ENCODE assay signal across 8 mouse cellular contexts in the genomic region with DNA sequence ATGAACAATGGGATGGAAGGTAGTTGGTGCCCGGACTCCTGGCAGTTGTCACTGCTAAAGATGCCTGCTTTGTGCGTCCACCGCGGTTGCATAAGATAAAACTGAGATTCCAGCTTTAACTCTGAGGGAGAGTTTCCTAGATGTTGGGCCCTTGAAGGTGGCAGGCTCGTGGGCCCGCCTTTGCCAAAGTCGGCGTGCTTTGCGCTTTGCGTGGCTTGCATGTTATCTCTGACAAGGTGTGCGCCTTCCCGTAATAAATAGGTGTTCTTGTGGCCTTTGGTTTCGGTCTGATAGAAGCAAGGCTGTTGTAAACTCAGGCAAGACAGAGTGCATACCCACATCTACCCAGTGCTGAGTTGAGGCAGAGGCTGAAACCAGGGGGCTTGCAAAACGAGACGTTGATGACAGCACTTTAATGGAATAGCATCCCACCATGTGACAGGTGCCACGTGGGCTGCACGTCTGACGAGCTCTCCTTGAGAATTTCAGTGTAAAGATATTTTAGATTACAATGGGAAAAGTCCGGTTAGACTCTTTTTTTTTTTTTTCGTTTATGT. TPM values are rescaled to one million over a fixed set of nuclear protein-coding genes. Genes with fewer than 3 reads are reported as not detected.
DNase-seq lines count a peak whose midpoint lies in the region; ATAC-seq and TF ChIP-seq lines count a peak whose summit lies in the region.

No protein-coding gene starts in this region.

- intact Hi-C loops in left cerebral cortex, postnatal 25 days (cut with DNase I), result loop anchor here (2.0 kb wide), 1 partner anchor 87 kb away; no protein-coding TSS in a partner anchor

- peak overlapping the region; percentile 76 for H3K27ac ChIP-seq in embryonic facial prominence, embryonic 10.5 days (replicated peaks)
- H3K27ac ChIP-seq in hindbrain, postnatal 0 days, result peak overlapping the region; percentile 78
- H3K27ac ChIP-seq in neural tube, embryonic 13.5 days (replicated peaks), result no peak overlapping the region

- H3K36me3 ChIP-seq in embryonic facial prominence, embryonic 10.5 days (replicated peaks), result peaks cover 5% of the 10 kb centered on the region; the same call in 1 of the 2 replicates
- no peaks in the 10 kb centered on the region for H3K36me3 ChIP-seq in hindbrain, postnatal 0 days (ENCODE audit: insufficient read depth, low read length)
- no peaks in the 10 kb centered on the region for H3K36me3 ChIP-seq in neural tube, embryonic 13.5 days

- H3K9me3 ChIP-seq in embryonic facial prominence, embryonic 10.5 days, result no peaks in the 10 kb centered on the region
- no peaks in the 10 kb centered on the region for H3K9me3 ChIP-seq in hindbrain, postnatal 0 days (ENCODE audit: low read length)
- no peaks in the 10 kb centered on the region for H3K9me3 ChIP-seq in neural tube, embryonic 13.5 days

- peak overlapping the region; percentile 79 for H3K4me2 ChIP-seq in hindbrain, postnatal 0 days (ENCODE audit: low read depth, low read length)
- H3K4me2 ChIP-seq in neural tube, embryonic 13.5 days, result peak overlapping the region; percentile 82

- H3K27me3 ChIP-seq in embryonic facial prominence, embryonic 10.5 days (replicated peaks; ENCODE audit: low read depth, poor library complexity, severe bottlenecking), result peaks cover 50% of the 10 kb centered on the region
- H3K27me3 ChIP-seq in hindbrain, postnatal 0 days (ENCODE audit: insufficient read depth, low read length), result no peaks in the 10 kb centered on the region
- peaks cover 18% of the 10 kb centered on the region; the same call in 1 of the 2 replicates for H3K27me3 ChIP-seq in neural tube, embryonic 13.5 days

- peak overlapping the region; percentile 57 for H3K9ac ChIP-seq in hindbrain, postnatal 0 days (replicated peaks; ENCODE audit: low read length)
- H3K9ac ChIP-seq in neural tube, embryonic 13.5 days, result peak overlapping the region; percentile 68

- H3K4me1 ChIP-seq in embryonic facial prominence, embryonic 10.5 days, result peaks cover 29% of the 10 kb centered on the region
- 0 out of 2 replicates have a peak, but pooled peaks cover 9% of the 10 kb centered on the region for H3K4me1 ChIP-seq in hindbrain, postnatal 0 days (ENCODE audit: insufficient read depth, low read length)
- H3K4me1 ChIP-seq in neural tube, embryonic 13.5 days (replicated peaks), result peaks cover 34% of the 10 kb centered on the region

- WGBS in embryonic facial prominence, embryonic 10.5 days, result 7% methylated on average over 20 of the region's 20 CpGs
- 6% methylated on average over 20 of the region's 20 CpGs for WGBS in hindbrain, postnatal 0 days
- 4% methylated on average over 20 of the region's 20 CpGs for WGBS in neural tube, embryonic 13.5 days

- peak; percentile 41 to 44 for DNase-seq in left cerebral cortex, postnatal 25 days (ENCODE audit: low spot score in 2 of 2)
- DNase-seq in left cerebral cortex, adult 8-10 months (ENCODE audit: low spot score in 2 of 2), result no peak
- DNase-seq in embryonic facial prominence, embryonic 10.5 days (ENCODE audit: low spot score), result peak; percentile 38
- peak; percentile 60 for DNase-seq in hindbrain, postnatal 0 days (ENCODE audit: low spot score)
- no peak for DNase-seq in thymus, postnatal 14 days
- no peak for DNase-seq in cerebellum, adult 8-10 months

- TF ChIP-seq CTCF in hindbrain, postnatal 0 days (IDR thresholded peaks at IDR 0.05; ENCODE audit: low read depth), result no peak

- peak overlapping the region; percentile 66 for H3K4me3 ChIP-seq in embryonic facial prominence, embryonic 10.5 days
- peak overlapping the region; percentile 47 for H3K4me3 ChIP-seq in hindbrain, postnatal 0 days (ENCODE audit: low read length)
- H3K4me3 ChIP-seq in neural tube, embryonic 13.5 days, result peak overlapping the region; percentile 62

- peak; percentile 50 for ATAC-seq in hindbrain, postnatal 0 days
- peak; percentile 60; the same call in 1 of the 2 replicates for ATAC-seq in neural tube, embryonic 13.5 days (ENCODE audit: low read depth)
- ATAC-seq in inflammation-experienced regulatory T-cells, adult 6 months, result no peak

RNA-seq across cellular contexts. Expression of a gene that starts 0.7 kb away (rescaled TPM):
- 10 to 100 TPM; 42.7 to 45.5 TPM for total RNA-seq in left cerebral cortex, postnatal 25 days (2021)
- 10 to 100 TPM; 47.6 to 60.8 (median 53.0) TPM for total RNA-seq in left cerebral cortex, adult 8-10 months (2022)
- polyA plus RNA-seq in embryonic facial prominence, embryonic 10.5 days (2016; fragmentation: Nextera tagmentation; extraction: Ambion mirVana), result 12.1 and 12.8 TPM in 2 replicates
- 12.0 and 16.1 TPM in 2 replicates for total RNA-seq in hindbrain, postnatal 0 days (2014; rRNA removed)
- polyA plus RNA-seq in hindbrain, postnatal 0 days (2015; fragmentation: Nextera tagmentation; extraction: Ambion mirVana), result 15.2 and 18.9 TPM in 2 replicates
- 4.4 and 4.5 TPM in 2 replicates for polyA plus RNA-seq in neural tube, embryonic 13.5 days (2015; fragmentation: Nextera tagmentation; extraction: Ambion mirVana)
- under 1 TPM in 1 of 3 experiments, not detected in 2; 0.43 TPM for polyA plus RNA-seq in inflammation-experienced regulatory T-cells, adult 6 months (2017; shearing (Covaris generic))

RNA-seq across cellular contexts. Expression of a gene that starts 53.5 kb away (rescaled TPM):
- not detected for total RNA-seq in left cerebral cortex, postnatal 25 days (2021)
- not detected for total RNA-seq in left cerebral cortex, adult 8-10 months (2022)
- not detected in 2 replicates for polyA plus RNA-seq in embryonic facial prominence, embryonic 10.5 days (2016; fragmentation: Nextera tagmentation; extraction: Ambion mirVana)
- total RNA-seq in hindbrain, postnatal 0 days (2014; rRNA removed), result not detected in 2 replicates
- not detected in 2 replicates for polyA plus RNA-seq in hindbrain, postnatal 0 days (2015; fragmentation: Nextera tagmentation; extraction: Ambion mirVana)
- not detected in 2 replicates for polyA plus RNA-seq in neural tube, embryonic 13.5 days (2015; fragmentation: Nextera tagmentation; extraction: Ambion mirVana)
- polyA plus RNA-seq in inflammation-experienced regulatory T-cells, adult 6 months (2017; shearing (Covaris generic)), result not detected

Comparison
In these comparisons a context has a peak if more than half of its experiments do, and no peak if none do; other contexts are left out.
1. DNase-seq: peak in left cerebral cortex, postnatal 25 days (2 of 2), embryonic facial prominence, embryonic 10.5 days (single experiment) and hindbrain, postnatal 0 days (single experiment); none in left cerebral cortex, adult 8-10 months (0 of 2), thymus, postnatal 14 days (single experiment) and cerebellum, adult 8-10 months (single experiment).
2. Peak in every context shown above with its lines, with median percentiles within 50 percentile points of each other: H3K4me3 ChIP-seq.